Mouse (Mus musculus): ENCODE results near the gene Sfxn5. TPM values are rescaled to one million over a fixed set of nuclear protein-coding genes. Genes with fewer than 3 reads are reported as not detected.

Sfxn5 gene
- total and polyA plus RNA-seq, 3 experiments: 4.2 to 5.3 (median 4.9) TPM

- 89% methylated on average over 17 of the region's 17 CpGs for WGBS
- DNase-seq: no peak
Measured at GRCm38 (mm10) chr6:85252251-85253058, 80.8 kb downstream of the Sfxn5 start.

DNA sequence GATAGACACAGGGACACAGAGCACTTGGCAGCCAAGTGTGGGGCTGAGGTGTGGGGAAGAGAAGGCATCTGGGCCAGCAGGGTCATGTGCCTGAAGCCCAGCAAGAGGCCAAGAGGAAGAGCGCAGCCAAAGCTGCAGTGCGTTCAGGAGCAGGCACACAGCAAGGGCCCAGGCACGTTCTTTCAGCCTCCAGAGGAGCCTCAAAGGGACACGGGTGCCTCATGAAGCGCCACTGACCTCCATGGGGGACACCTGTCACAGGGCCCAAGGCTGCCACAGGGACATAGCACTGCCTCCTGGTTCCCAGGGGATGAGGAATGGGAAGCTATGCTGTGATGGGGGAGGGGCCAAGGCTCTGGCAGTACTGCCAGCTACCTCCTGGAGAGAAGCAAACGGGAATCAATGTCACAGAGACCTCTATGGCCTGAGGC is 82.4 kb downstream of the Sfxn5 start:
- DNase-seq: peak; percentile 57 to 79
- TF ChIP-seq EP300 (IDR thresholded peaks at IDR 0.05; ENCODE audit: insufficient read depth, low read depth, low read length) (no peak), CTCF (IDR thresholded peaks at IDR 0.05) (no peak), POLR2A (IDR thresholded peaks at IDR 0.05; ENCODE audit: insufficient read depth, low read depth, low read length) (no peak; the same call in 1 of the 2 replicates)
- Histone ChIP-seq H3K4me1 (ENCODE audit: control insufficient read depth, insufficient read depth, low read length) (peaks cover 8% of the 10 kb centered on the region), H3K9ac (ENCODE audit: low read depth, low read length) (no peak overlapping the region), H3K27ac (peak overlapping the region; percentile 77), H3K27me3 (ENCODE audit: control insufficient read depth, insufficient read depth, low read length) (no peaks in the 10 kb centered on the region), H3K79me2 (replicated peaks; ENCODE audit: control insufficient read depth, insufficient read depth, low read length) (no peaks in the 10 kb centered on the region), H3K36me3 (ENCODE audit: control insufficient read depth, insufficient read depth, low read length) (no peaks in the 10 kb centered on the region), H3K4me3 (no peak overlapping the region)
- intact Hi-C loops (cut with DNase I): no loop called here
- WGBS: 43% methylated on average over 6 of the region's 6 CpGs

More at GRCm38 (mm10) chr6:85252251-85253058, 80.8 kb downstream of the Sfxn5 start:
- no peak overlapping the region for H3K9ac ChIP-seq (ENCODE audit: low read depth, low read length)
- TF ChIP-seq EP300 (IDR thresholded peaks at IDR 0.05; ENCODE audit: insufficient read depth, low read depth, low read length) (no peak), POLR2A (IDR thresholded peaks at IDR 0.05; ENCODE audit: insufficient read depth, low read depth, low read length) (no peak), CTCF (IDR thresholded peaks at IDR 0.05) (no peak)
- no peak overlapping the region for H3K4me3 ChIP-seq
- peaks cover 8% of the 10 kb centered on the region for H3K4me1 ChIP-seq (ENCODE audit: control insufficient read depth, insufficient read depth, low read length)
- H3K27me3 ChIP-seq (ENCODE audit: control insufficient read depth, insufficient read depth, low read length): no peaks in the 10 kb centered on the region
- H3K79me2 ChIP-seq (replicated peaks; ENCODE audit: control insufficient read depth, insufficient read depth, low read length): no peaks in the 10 kb centered on the region
- H3K27ac ChIP-seq: peak overlapping the region; percentile 23
- H3K36me3 ChIP-seq (ENCODE audit: control insufficient read depth, insufficient read depth, low read length): no peaks in the 10 kb centered on the region
- intact Hi-C loops (cut with DNase I): no loop called here

DNA sequence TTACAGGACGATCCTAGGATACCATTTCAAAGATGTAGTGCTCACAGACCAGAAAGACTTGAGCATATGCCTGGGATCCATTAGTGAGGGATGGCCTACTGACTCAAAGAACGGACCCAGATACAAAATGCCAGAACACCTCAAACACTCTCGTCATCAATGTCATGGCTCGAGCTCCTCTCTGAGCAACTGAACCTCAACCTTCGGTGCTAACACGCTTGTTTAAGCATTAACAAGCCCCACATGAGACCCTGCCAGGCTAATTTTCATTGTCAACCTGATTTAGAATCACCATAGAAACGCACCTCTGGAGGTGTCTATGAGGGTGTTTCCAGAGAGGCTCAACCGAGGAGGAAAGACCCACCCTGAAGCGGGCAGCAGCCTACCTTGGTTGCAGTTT is 83.4 kb downstream of the Sfxn5 start:
- Histone ChIP-seq H3K36me3 (ENCODE audit: control insufficient read depth, insufficient read depth, low read length) (no peaks in the 10 kb centered on the region), H3K27ac (no peak overlapping the region), H3K4me1 (ENCODE audit: control insufficient read depth, insufficient read depth, low read length) (peaks cover 8% of the 10 kb centered on the region), H3K4me3 (no peak overlapping the region), H3K79me2 (replicated peaks; ENCODE audit: control insufficient read depth, insufficient read depth, low read length) (no peaks in the 10 kb centered on the region), H3K9ac (ENCODE audit: low read depth, low read length) (no peak overlapping the region), H3K27me3 (ENCODE audit: control insufficient read depth, insufficient read depth, low read length) (no peaks in the 10 kb centered on the region)
- DNase-seq: no peak
- TF ChIP-seq POLR2A (IDR thresholded peaks at IDR 0.05; ENCODE audit: insufficient read depth, low read depth, low read length) (no peak), CTCF (IDR thresholded peaks at IDR 0.05) (no peak), EP300 (IDR thresholded peaks at IDR 0.05; ENCODE audit: insufficient read depth, low read depth, low read length) (no peak)
- intact Hi-C loops (cut with DNase I): no loop called here
- 91% methylated on average over 9 of the region's 9 CpGs for WGBS

GRCm38 (mm10) chr6:85239044-85239489 is 94.2 kb downstream of the Sfxn5 start:
- TF ChIP-seq CTCF (IDR thresholded peaks at IDR 0.05): peak; percentile 83
- no peak for TF ChIP-seq EP300 (IDR thresholded peaks at IDR 0.05; ENCODE audit: insufficient read depth, low read depth, low read length)
- TF ChIP-seq POLR2A (IDR thresholded peaks at IDR 0.05; ENCODE audit: insufficient read depth, low read depth, low read length): no peak
- DNase-seq: peak; percentile 56 to 74
- intact Hi-C loops (cut with DNase I): loop anchor here (5.0 kb wide), 1 partner anchor 77 kb away; no protein-coding TSS in a partner anchor
- H3K79me2 ChIP-seq (replicated peaks; ENCODE audit: control insufficient read depth, insufficient read depth, low read length): no peaks in the 10 kb centered on the region
- H3K9ac ChIP-seq (ENCODE audit: low read depth, low read length): no peak overlapping the region
- no peak overlapping the region for H3K27ac ChIP-seq
- H3K27me3 ChIP-seq (ENCODE audit: control insufficient read depth, insufficient read depth, low read length): no peaks in the 10 kb centered on the region
- no peaks in the 10 kb centered on the region; the same call in 1 of the 2 replicates for H3K4me1 ChIP-seq (ENCODE audit: control insufficient read depth, insufficient read depth, low read length)
- no peaks in the 10 kb centered on the region for H3K36me3 ChIP-seq (ENCODE audit: control insufficient read depth, insufficient read depth, low read length)
- 9% methylated on average over 4 of the region's 4 CpGs for WGBS
- H3K4me3 ChIP-seq: no peak overlapping the region

GRCm38 (mm10) chr6:85237595-85238337 is 95.5 kb downstream of the Sfxn5 start:
- WGBS: 77% methylated on average over 10 of the region's 10 CpGs
- no peak overlapping the region for H3K4me3 ChIP-seq
- intact Hi-C loops (cut with DNase I): loop anchor here (5.0 kb wide), 1 partner anchor 75 kb away; no protein-coding TSS in a partner anchor
- H3K79me2 ChIP-seq (replicated peaks; ENCODE audit: control insufficient read depth, insufficient read depth, low read length): no peaks in the 10 kb centered on the region
- no peak overlapping the region for H3K27ac ChIP-seq
- no peaks in the 10 kb centered on the region for H3K36me3 ChIP-seq (ENCODE audit: control insufficient read depth, insufficient read depth, low read length)
- no peak for DNase-seq
- TF ChIP-seq POLR2A (IDR thresholded peaks at IDR 0.05; ENCODE audit: insufficient read depth, low read depth, low read length): no peak
- no peak for TF ChIP-seq EP300 (IDR thresholded peaks at IDR 0.05; ENCODE audit: insufficient read depth, low read depth, low read length)
- no peak for TF ChIP-seq CTCF (IDR thresholded peaks at IDR 0.05)
- no peaks in the 10 kb centered on the region; the same call in 1 of the 2 replicates for H3K4me1 ChIP-seq (ENCODE audit: control insufficient read depth, insufficient read depth, low read length)
- no peak overlapping the region for H3K9ac ChIP-seq (ENCODE audit: low read depth, low read length)
- no peaks in the 10 kb centered on the region for H3K27me3 ChIP-seq (ENCODE audit: control insufficient read depth, insufficient read depth, low read length)

Measured in heart, adult 2 months (tissue).